Mouse (Mus musculus) left cerebral cortex, postnatal 10 days (tissue): Measurements from ENCODE around the gene Crlf1. TPM values are rescaled to one million over a fixed set of nuclear protein-coding genes. Genes with fewer than 3 reads are reported as not detected.

Source experiments
- DNase-seq, 2 experiments: peaks; one replicate each; pipeline ENCODE4 v3.0.0; 2021 to 2022; ENCODE audit warnings: low spot score in 2 of 2, mixed read lengths in 1 of 2; ENCODE audit errors: extremely low spot score in 1 of 2
- intact Hi-C: fragments of 180-260 bp; cut with DNase I; formaldehyde crosslinking; loops from one replicate; pipeline ENCODE4 v1.15.1; 2025
- total RNA-seq, 2 experiments: library from RNA; stranded (reverse); gene quantifications; 2 replicates each; pipeline ENCODE4 v1.2.3; 2021

Gene Crlf1
- total RNA-seq, 2 experiments from 2014 or later, result 7.0 to 9.5 TPM

DNA sequence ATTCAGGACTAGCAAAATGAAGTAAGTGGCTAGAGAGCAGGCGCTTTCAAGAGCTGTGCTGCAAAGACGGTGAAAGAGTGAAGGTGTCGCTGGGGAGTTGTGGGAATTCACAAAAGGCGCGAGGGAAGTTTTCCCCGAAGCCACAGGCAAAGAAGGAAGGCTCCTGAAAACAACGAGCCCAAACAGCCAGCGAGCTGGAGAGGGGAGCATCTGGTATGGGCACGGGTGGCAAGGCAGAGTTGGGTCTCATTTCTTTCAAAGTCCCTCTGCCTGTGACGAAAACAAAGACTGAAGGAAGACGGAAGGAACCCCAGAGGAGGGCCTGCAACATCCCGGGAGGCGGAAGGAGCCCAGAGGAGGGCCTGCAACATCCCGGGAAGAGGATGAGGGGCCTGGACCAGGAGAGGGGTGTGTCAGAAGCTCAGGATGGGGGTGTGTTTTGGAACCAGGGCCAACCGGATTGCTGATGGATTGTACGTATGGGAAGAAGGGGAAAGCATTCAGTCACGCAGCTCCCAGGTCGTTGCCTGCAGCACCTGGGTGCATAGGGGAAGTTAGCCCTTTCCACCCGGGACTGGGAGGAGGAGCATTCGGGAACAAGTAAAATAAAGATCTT, 2.0 kb upstream of the Crlf1 start:
- intact Hi-C loops, result no loop called here

DNA sequence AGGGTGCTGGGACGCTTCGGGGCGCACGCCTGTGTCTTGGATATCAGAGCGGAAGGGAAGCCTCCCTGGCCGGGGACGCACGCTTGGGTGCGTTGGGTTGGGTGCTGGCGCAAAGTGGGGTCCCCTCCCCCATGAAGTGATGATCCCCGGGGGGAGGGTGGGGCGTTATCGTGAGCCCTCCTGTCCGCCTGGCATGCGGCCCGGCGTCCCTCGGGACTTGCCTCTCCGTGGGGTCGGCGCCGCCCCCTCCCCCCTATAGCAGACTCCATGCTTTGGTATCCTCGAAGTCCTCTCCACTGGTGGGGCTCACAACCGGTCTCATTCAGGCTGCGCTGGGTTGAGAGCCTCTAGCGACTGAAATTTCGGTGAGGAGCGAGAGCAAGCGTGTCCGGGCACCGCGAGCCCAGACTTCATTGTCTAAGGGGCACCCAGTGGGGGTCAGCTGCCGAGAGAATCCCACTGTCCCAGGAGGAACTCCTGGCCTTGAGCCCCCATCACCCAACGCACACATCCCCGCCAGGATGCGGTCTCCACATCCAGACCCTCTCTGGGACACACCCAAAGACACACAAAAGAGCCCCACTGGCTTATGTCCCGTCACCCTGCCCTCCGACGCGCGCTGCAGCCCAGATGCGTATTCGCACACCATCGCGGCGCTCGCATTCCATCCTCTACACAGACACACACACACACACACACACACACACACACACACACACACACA, 896 bp downstream of the Crlf1 start:
- intact Hi-C loops, result no loop called here
- DNase-seq, result peak in 1 of 2 experiments; percentile 55

More for the DNA sequence above, 2.0 kb upstream of the Crlf1 start:
- no peak for DNase-seq

GRCm38 (mm10) chr8:70494416-70494945, 1.5 kb downstream of the Crlf1 start:
- no peak for DNase-seq
- intact Hi-C loops, result no loop called here

DNA sequence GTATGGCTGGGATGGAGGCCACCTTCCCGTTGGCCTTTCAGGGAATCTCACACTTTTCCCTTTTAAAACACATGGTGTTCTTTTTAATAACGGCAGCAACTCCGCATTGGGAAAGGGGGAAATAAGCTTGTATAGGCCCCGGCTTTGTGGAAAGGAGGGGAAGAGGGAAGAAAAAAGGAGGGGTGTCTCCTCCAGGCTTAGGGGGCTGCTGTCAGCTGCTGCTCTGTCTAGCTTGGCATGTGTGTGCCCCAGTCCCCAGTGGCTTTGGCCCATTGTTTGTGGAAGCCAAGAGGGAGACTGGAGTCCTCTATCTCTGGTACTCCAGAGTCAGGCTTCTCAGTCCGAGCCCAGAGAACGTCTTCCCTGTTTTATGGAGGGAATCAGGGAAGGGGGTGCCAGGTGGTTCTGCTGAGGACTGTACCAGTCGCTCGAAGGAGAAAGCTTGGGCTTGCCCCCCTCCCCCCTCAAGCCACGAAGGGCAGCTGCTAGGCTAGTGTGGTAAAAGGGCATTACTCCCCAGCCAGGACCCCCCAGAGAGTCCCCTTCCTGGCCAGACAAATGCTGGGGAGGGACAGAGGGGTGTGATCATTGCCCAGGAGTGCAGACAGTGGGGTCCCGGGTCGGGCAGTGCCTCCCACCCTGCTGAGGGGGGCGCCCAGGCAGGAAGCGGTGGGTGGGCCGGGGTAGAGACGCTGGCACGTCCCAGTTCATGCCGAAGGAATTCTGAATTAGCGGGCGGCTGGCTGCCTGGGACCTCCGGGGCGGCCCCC, 2.2 kb downstream of the Crlf1 start:
- intact Hi-C loops, result no loop called here
- DNase-seq, result no peak

- no peak for DNase-seq
- intact Hi-C loops, result no loop called here
These were observed 2.8 kb downstream of the Crlf1 start for GRCm38 (mm10) chr8:70495771-70496062.

DNA sequence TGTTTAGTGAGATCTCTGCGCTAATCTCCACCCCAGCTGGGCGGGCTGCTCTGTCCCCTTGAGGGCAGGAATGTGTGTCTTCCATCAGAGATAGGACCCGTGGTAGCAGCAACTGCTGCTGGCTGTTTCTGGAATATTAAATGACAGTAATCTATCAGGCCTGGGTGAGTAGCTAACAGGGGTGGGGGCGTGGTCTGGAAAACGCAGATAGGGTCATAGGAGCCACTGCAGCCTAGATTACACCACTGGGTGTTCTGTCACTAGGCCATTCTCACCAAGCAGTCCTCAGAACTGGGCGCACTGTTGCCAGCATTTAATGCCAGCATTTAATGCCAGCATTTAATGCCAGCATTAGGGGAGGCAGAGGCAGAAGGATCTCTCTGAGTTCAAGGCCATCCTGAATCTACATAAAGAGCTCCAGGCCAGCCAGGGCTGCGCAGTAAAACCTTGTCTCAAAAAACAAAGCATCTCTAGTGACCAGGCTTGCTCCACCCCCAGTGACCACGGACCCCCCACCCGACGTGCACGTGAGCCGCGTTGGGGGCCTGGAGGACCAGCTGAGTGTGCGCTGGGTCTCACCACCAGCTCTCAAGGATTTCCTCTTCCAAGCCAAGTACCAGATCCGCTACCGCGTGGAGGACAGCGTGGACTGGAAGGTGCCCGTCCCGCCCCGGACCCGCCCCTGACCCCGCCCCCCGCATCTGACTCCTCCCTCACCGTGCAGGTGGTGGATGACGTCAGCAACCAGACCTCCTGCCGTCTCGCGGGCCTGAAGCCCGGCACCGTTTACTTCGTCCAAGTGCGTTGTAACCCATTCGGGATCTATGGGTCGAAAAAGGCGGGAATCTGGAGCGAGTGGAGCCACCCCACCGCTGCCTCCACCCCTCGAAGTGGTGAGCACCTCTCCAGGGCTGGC, 7.7 kb downstream of the Crlf1 start:
- intact Hi-C loops, result loop anchor here (5.0 kb wide), 1 partner anchor 83 kb away; no protein-coding TSS in a partner anchor
- DNase-seq, result no peak

DNA sequence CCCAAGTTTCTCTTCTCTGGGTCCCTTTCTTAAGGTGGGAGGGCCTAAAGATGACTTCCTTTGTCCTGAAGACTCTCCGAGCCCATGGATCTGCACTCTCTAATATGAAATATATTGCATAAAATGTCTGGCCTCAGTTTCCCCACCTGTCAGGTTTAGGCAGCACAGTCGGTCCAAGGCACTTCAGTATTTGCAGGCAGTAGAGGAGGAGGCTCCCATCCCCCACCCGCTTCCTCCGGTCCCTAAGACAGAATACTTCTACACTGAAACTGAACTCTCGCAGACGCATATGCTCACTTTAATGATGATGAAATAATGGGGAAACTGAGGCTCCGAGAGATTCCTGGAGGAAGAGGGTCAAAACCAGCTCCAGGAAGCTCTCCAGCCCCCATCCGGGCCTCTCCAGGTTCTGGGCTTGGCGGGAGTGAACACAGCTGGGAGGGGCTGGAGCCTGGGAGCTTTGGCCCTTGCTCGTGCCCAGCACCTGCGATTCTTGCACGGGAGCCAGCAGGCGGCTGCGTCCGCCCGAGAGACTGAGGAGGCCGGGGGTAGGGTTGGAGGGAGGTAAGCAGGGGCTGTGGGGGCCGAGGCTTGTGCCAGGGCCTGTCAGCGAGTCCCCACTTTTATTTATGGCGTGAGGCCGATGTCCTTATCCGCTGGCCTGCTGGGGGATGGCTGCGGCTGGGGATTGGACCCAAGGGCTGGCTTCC, 9.0 kb downstream of the Crlf1 start:
- no peak for DNase-seq
- intact Hi-C loops, result loop anchor here (5.0 kb wide), 1 partner anchor 85 kb away; no protein-coding TSS in a partner anchor

DNA sequence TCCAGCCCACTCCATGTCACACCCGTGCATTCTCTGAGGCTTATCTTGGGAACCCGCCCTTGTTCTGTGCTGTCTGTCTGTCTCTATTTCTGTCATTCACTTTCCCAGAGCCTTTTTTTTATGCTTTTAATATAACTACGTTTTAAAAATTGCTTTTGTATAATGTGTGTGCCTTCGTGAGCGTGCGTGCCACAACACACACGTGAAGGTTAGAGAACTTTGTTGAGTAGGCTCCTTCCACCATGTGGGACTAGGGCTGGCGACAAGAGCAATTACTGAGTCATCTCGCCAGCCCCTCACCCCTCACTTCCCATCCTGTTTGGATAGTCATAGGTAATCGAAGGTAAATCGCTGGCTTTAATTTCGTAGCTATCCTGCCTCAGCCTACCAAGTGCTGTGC, 9.6 kb downstream of the Crlf1 start:
- intact Hi-C loops, result loop anchor here (5.0 kb wide), 1 partner anchor 85 kb away; no protein-coding TSS in a partner anchor
- no peak for DNase-seq

GRCm38 (mm10) chr8:70503062-70503750, 10.2 kb downstream of the Crlf1 start:
- intact Hi-C loops, result loop anchor here (1.0 to 5.0 kb wide), 2 partner anchors 86 to 120 kb away; no protein-coding TSS in a partner anchor
- peak in 1 of 2 experiments; percentile 64 for DNase-seq

DNA sequence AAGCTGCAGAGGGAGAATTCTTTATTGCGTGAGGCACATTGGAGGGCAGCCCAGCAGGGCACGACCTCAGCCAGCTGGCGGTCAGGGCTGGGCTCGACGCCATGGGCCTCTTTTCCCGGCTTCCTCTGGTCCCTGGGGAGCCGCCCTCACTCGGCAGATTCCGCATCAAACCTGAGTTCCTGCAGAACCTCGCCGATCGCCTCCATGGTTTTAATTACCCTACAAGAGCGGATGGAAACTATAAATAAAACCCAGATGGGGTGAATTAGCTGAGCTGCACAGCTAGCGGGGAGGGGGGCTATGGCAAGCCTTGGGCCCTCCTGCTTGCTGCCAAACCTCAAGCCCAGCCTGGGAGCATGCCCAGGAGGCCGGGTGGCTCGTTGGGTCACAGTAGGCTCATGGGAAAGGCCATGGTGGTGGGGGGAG, 11.3 kb downstream of the Crlf1 start:
- peak; percentile 63 to 81 for DNase-seq
- intact Hi-C loops, result loop anchor here (2.0 to 5.0 kb wide), 2 partner anchors 87 to 162 kb away; no protein-coding TSS in a partner anchor

- peak; percentile 69 to 81 for DNase-seq
- intact Hi-C loops, result loop anchor here (2.0 to 5.0 kb wide), 2 partner anchors 88 to 162 kb away; no protein-coding TSS in a partner anchor
These were observed 11.9 kb downstream of the Crlf1 start for GRCm38 (mm10) chr8:70504851-70505250.

GRCm38 (mm10) chr8:70505698-70506327, 12.9 kb downstream of the Crlf1 start:
- intact Hi-C loops, result loop anchor here (2.0 kb wide), 1 partner anchor 163 kb away; no protein-coding TSS in a partner anchor

DNA sequence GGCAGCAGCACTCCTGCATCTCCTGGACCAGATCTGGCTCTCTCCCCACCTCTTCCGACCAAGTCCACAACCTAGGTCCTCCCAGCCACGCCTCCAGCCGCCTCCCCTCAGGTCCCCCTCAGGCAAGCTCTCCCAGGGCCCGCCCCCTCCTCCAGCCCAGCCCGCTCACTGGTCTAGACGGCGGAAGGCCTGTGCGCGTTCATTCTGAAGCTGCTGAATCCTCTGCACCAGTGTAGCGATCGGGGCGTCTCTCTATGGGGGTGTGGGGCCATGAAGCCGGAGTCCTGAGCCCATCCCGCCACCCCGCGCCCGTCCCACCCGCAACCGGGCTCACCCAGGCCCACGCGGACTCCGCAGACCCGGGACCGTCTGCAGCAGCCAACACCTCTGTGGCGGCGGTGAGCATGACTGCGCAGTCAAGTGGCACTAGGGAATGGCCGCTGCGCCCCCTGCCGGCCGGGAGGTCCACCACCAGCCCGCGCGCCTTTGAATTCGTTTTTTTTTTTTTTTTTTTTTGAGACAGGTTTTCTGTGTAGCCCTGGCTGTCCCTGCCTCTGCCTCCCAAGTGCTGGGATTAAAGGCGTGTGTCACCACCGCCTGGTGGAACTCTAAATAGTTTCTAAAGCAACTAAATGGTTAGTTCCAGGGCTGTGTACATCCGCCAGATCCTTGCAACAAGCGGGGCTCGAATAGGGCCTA, 13.5 kb downstream of the Crlf1 start, which contains the start of gene Rex1bd:
TSS of gene Rex1bd (minus strand) at position 425 of the 699 bp plus-strand sequence.
- intact Hi-C loops, result no loop called here
- peak; percentile 89 to 97 for DNase-seq

More at GRCm38 (mm10) chr8:70505698-70506327, 12.9 kb downstream of the Crlf1 start:
- DNase-seq, result no peak

- no peak for DNase-seq
- intact Hi-C loops, result no loop called here
These were observed 14.1 kb downstream of the Crlf1 start for GRCm38 (mm10) chr8:70507027-70507393.

DNA sequence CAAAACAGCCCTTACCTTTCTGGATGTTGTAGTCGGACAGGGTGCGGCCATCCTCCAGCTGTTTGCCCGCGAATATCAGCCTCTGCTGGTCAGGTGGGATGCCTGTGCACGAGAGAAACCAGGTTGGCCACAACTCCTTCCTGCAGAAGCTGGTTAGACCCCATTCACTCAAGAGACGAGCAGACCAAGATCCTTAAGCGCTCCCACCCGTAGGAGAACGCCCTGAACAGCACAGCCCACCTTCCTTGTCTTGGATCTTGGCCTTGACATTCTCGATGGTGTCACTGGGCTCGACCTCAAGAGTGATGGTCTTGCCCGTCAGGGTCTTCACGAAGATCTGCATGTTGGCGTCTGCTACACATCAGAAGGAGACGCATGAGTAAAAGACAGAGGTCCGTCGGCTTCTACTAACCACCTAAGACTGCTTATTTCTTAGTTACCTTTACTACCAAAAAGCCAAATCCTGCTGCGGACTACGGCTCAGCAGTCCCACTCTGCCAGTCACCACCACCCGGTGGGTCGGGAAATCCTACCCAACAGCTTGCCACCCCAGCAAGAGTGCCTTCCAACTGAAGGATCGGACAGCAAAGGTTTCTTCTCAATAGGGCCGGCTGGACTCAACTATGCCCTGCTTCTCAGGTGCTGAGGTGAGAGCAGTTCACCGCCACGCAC, 16.5 kb downstream of the Crlf1 start:
- peak in 1 of 2 experiments; percentile 26 for DNase-seq
- intact Hi-C loops, result no loop called here
